Mouse (Mus musculus) gastrocnemius, postnatal 10 days (tissue): ENCODE measurements around the gene Mlh1. TPM values are rescaled to one million over a fixed set of nuclear protein-coding genes. Genes with fewer than 3 reads are reported as not detected.

ENCODE experiments used
- DNase-seq: peaks from one replicate; pipeline ENCODE4 v3.0.0; 2021; ENCODE audit warnings: mixed read lengths
- total RNA-seq, 2 experiments: library from RNA; stranded (reverse); gene quantifications; 2 replicates each; pipeline ENCODE4 v1.2.3; 2021

Gene Mlh1
- total RNA-seq, 2 experiments from 2014 or later, result 11.1 to 17.8 TPM

DNA sequence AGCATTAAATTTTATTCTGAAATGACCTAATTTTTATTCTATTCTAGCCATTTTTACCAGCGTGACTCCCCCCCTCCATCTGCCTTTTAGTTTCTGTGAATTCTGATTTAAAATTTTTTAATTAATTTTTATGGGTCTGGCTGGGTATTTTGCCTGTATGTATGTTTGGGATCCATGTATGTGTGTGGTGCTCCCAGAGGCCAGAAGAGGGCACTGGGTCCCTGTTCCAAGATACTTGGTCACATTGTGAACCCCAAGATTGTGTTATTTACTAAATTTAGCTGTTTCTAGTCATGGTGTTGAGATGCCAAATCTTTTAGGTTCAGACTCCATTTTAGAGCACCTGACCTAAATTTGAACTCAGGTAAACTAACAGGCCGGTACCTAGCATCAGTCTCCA is 14.9 kb upstream of the Mlh1 start:
- no peak for DNase-seq

GRCm38 (mm10) chr9:111285676-111286075 is 14.1 kb upstream of the Mlh1 start:
- no peak for DNase-seq

DNA sequence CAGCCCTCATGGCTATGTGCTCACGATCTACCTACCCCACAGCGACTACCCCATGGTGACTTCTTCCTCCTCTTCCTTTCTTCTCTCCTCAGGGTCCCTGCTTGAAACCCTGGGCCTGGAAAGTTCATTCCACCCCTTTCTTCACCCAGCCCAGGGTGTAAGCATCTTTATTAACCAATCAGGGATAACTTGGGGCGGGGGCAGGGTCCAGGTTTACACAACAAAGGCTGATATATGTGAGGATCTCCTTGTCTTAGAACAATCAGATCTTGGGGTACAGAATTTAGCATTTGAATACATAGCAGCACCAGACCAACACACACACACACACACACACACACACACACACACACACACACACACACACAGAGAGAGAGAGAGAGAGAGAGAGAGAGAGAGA is 13.5 kb upstream of the Mlh1 start:
- no peak for DNase-seq

- DNase-seq, result no peak
These were observed 3.6 kb upstream of the Mlh1 start for GRCm38 (mm10) chr9:111275156-111275555.

DNA sequence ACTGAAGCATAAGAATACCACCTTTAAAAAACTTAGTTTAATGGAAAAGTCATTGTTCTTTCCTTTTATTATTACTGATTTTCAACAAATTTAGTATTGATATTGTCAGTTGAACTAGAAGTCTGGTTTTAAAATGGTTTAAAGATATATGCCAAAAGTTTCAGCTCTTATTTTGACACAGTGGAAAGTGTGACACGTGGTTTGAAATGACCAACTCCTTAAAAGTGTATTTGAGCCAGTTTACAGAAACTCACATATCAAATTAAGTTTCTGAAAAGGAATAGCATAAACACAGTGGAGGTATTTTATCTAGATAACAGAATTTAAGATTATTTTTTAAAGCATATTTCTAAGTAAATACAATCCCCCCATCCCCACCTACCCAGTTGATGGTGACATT is 2.4 kb upstream of the Mlh1 start:
- no peak for DNase-seq

DNA sequence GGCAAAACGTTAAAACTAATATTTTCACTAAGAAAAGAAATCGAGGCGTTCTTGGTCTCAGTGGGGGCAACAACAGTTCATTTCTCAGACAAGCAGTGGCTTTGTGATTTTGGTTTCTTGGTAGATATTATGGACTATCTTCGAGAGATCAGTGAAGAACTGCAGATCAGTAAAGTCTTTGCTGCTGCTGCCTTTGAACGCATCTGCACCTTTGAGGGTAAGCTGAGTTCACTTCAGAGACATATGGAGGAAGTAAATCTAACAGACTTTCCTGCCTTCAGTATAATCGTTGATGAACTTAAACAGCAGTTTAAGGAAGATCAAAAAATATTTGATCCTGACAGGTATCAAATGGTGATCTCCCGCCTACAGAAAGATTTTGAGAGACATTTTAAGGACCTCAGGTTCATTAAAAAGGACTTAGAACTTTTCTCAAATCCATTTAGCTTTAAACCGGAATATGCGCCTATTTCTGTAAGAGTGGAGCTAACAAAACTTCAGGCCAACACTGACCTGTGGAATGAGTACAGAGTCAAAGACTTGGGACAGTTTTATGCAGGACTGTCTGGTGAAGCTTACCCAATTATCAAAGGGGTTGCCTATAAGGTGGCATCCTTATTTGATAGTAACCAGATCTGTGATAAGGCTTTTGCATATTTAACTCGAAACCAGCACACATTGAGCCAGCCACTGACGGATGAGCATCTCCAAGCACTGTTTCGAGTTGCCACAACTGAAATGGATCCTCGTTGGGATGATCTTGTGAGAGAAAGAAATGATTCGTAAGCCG is 1.6 kb upstream of the Mlh1 start:
- DNase-seq, result no peak

- peak; percentile 23 for DNase-seq
These were observed 765 bp upstream of the Mlh1 start for GRCm38 (mm10) chr9:111272356-111272755.

- DNase-seq, result no peak
These were observed 546 bp downstream of the Mlh1 start for GRCm38 (mm10) chr9:111271056-111271433.

GRCm38 (mm10) chr9:111270606-111271005 is 985 bp downstream of the Mlh1 start:
- DNase-seq, result no peak

DNA sequence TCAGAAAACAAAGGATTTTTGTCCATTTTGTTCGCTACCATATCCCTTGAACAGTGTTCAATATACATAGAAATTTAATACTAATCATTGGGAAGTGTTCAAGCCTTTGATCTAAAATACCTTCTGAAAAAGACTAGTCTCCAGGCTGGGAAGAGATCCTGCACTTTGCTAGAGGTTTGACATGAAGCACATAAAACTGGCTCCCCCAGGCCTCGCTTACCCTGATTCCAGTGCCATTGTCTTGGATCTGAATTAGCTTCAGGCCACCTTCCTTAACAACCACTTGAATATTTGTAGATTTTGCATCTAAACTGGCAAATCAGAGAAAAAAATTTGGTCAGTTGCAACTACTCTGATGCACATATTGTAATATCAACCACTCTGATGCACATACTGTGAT is 3.6 kb downstream of the Mlh1 start:
- no peak for DNase-seq

GRCm38 (mm10) chr9:111261356-111261755 is 10.2 kb downstream of the Mlh1 start:
- DNase-seq, result no peak

- no peak for DNase-seq
These were observed 11.1 kb downstream of the Mlh1 start for GRCm38 (mm10) chr9:111260360-111260985.

DNA sequence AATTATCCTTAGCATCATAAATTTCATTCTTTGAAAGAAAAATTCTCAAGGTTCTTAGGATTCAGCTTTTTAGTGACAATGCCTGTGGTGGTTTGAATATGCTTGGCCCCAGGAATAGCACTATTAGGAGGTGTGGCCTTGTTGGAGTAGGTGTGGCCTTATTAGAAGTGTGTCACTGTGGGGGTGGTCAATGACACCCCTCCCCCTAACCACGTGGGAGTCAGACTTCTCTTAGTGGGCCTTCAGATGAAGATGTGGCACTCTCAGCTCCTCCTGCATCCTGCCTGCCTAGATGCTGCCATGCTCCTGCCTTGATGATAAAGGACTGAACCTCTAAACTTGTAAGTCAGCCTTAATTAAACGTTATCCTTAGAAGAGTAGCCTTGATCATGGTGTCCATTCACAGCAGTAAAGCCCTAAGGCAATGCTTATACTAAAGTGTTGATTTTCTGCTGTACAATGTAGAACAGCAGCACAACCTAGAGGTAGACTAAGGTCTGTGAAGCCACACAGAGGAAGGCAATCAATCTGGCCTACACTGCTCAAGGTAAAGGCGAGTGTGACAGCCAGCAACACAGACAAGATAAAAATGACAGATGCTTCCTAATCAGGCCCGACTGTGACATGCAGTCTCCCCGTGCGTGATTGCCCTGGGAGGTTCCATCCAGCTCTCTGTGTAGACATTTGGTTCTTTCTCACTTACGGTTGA is 19.3 kb downstream of the Mlh1 start:
- no peak for DNase-seq

DNA sequence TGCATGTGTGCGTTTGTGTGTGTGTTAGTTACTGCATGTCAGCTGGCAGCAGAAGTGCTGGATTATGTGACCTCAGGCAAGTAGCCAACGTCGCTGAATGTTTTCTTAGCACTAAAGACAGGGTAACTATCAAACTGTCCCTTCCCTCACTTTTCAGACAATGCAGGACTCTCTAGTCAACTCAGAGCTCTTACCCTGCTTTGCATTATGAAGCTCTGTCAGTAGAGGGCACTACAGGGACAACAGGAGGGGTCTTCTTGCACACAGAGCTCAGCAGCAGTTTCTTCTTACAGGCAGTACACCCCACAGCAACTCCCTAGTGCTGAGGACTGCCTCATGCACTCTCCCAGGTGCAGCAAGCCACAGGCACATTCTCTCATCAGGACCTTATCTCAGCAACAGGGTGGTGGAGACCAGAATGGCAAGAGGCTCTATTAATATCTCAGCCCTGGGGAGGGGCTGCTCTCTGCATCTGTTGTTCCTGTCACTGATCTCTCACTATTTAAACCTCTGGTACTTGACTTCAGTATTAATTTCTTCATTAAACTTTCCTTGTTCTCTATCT is 23.8 kb downstream of the Mlh1 start:
- DNase-seq, result no peak

GRCm38 (mm10) chr9:111245546-111245945 is 26.0 kb downstream of the Mlh1 start:
- DNase-seq, result no peak

GRCm38 (mm10) chr9:111243384-111243783 is 28.2 kb downstream of the Mlh1 start:
- DNase-seq, result no peak

DNA sequence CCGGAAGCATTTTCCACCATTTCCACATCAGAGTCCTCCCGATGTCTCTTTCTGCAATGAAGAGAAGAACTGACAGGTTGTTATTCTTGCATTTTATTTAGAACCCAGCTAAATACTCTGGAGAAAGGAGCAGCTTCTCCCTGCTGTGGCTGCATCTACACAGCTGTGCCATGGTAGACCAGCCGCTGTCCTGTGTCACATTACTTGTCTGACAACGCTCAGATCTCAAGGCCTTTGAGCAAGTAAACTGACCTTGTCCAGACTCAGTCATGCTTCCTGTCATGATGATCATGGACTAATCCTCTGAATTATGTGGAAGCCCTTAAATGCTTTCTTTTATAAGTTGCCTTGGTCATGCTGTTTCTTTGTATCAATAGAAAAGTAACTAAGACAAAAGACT is 31.8 kb downstream of the Mlh1 start:
- DNase-seq, result no peak

- DNase-seq, result no peak
These were observed 33.9 kb downstream of the Mlh1 start for GRCm38 (mm10) chr9:111237726-111238125.

GRCm38 (mm10) chr9:111234701-111235100 is 36.9 kb downstream of the Mlh1 start:
- no peak for DNase-seq

GRCm38 (mm10) chr9:111228446-111228845 is 43.1 kb downstream of the Mlh1 start:
- no peak for DNase-seq

- DNase-seq, result no peak
These were observed 48.2 kb downstream of the Mlh1 start for GRCm38 (mm10) chr9:111223406-111223805.

GRCm38 (mm10) chr9:111221580-111221979 is 50.0 kb downstream of the Mlh1 start:
- DNase-seq, result no peak

- no peak for DNase-seq
These were observed 51.0 kb downstream of the Mlh1 start for GRCm38 (mm10) chr9:111220551-111221080.
